Mouse (Mus musculus): ENCODE data around the gene Hectd1.

DNA sequence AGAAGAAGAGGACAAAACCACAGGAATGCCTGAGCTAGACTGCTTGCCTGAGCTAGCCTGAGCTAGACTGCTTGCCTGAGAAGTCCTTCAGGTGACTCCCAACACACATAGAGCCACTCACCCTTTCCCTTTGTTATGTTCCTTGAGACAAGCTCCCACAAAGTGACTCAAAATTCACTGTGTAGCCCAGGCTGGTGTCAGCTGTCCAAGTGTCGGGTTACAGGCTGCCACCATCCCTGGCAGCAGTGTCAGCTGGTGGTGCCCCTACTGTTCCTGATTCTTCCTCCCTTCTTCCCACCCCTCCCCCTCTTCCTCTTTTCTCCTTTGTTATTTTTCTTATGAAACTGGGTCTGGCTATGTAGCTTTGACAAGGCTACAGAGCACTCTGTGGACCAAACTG lies 125.5 kb downstream of the Hectd1 start:
- TF ChIP-seq CTCF (IDR thresholded peaks at IDR 0.05; ENCODE audit: low read depth, low read length): no peak
- no peak for TF ChIP-seq POLR2A (IDR thresholded peaks at IDR 0.05; ENCODE audit: borderline replicate concordance, low read depth, low read length)
